Mouse (Mus musculus) cerebellum, postnatal 36 days (tissue): ENCODE data around the gene Il17c.

Experiments
- DNase-seq, 2 experiments: peaks; one replicate each; pipeline ENCODE4 v3.0.0; 2021 to 2022; ENCODE audit warnings: mixed read lengths in 2 of 2

Gene Il17c

DNA sequence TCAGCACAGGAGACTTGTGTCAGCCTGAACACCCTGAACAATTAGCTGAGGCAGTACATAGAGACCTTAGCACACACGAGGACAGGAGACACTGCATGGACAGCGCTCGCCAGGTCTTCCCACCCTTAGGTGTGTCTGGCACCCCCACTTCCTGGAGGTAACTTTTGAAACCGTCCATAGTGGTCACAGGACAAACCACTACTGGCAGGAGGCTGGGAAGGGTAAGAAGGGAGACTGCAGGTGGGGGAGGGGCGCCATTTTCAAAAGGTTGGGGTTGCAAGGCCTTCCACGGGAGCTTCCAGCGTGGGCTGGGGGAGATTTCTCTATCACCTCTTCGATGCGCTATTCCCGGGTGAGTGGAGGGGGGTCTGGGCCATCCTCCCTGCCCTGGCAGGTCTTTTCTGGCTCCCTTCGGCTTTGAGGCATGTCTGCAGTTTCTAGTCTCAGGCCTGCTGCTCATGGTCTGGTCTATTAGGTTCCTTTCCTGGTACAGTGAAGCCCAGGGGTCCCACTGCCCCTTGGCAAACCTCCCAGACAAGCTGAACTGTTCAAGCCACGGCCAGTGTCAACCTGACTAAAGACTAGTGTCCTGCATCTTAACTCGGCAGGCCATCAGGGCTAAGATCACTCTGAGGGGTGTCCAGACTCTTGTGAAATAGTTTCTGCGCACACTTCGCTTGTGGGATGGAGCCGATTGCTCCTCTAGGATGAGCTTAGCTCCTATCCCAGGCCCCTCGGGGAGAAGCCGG is 10.0 kb downstream of the Il17c start:
- no peak for DNase-seq

DNA sequence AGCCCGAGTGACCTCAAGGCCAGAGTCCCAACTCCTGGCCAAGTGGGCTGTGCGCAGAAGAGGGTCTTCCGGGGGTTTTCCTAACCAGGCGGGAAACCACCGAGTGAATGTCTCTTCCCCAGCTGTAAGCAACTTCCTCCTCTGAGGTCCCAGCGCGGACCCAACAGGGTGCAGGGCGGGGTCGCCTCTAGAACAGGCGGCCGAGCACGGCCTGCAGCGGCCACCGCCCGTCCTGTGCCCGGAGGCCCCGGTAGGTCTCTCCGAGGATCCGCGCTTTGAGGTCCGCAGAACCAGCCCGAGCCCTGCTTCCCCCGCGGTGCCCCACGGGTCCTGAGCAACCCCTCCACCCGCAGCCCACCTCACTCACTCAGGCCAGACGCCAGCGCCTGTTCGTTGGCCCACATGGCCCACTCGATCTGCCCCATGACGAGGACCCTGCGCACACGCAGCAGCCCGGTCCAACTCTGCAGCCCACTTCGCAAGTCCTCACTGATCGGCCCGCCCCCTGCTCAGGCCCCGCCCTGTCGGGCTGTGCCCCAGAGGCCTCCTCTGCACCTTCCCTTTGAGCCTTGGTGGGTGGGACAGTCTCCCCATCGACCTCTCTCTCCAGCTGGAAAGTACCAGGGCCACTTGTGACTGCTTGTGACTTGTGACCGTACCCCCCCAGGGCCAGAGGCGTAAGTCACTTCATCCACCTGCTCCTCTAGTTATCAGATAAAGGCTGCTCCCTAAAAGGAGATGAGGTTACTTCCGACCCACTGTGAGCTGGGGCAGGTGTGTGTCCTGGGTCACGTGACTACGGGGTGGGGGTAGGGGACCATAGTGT is 10.8 kb downstream of the Il17c start, which contains the start of gene Cyba:
TSS of gene Cyba (minus strand) at position 488 of the 826 bp plus-strand sequence.
- no peak for DNase-seq

DNA sequence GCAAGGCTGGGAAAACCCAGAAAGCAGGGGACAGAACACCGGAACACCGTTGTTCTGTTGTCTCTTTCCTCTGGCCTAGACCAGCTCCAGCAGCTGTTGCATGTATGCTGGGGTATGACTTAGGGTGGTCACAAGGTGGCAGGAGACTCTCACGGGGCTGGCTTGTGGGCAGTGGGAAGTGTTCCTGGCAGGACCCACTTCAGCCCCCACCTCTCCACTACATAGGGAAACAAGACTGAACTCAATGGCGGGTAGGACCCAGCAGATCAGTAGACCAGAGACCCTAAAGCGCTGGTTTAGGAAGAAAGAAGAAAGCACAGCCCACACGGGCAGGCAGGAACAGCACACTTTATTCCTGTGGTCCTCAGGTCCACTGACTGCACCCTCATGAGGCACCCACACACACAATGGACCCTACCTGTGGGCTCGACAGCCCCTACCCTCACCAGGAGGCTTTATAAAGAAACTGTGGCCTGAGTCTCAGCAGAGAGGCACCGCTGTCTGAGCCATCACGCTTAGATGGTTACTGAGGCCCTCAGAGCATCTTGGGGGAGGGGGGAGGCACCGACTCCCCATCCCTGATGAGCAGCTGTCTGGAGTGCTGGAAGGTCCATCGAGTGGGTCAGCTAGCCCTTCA is 11.6 kb downstream of the Il17c start:
- DNase-seq: no peak

DNA sequence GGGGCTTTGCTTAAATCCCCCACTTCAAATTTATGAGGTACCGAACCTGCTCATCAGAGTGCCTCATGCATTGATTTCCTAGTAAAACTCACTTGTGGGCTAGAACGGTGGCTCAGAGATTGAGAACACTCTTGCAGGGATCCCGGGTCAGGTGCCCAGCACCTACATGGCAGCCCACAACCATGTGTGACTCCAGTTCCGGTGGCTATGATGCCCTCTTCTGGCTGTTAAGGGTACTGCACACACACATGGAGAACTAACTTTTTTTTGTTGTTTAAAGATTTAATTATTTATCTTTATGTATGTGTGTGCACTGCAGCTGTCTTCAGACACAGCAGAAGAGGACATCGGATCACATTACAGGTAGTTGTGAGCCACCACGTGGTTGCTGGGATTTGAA is 13.6 kb downstream of the Il17c start:
- DNase-seq: no peak

DNA sequence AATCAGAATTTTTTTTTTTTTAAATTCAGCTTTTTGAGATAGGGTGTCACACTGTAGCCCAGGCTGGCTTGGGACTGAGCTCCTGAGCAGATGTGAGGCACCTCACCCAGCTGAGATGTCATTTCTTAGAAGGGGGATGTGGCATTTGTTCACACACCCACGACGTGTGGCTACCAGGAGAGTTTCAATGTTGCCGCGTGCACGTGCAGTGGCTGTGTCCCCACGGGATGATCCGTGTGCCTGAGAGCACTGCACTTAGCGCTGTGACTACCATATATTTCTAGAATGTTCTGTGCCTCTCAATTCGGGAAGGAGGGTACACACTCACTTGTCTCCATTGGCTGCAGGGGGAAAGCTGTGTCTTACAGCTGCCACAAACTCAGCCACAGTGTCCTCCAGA is 14.3 kb downstream of the Il17c start:
- no peak for DNase-seq

DNA sequence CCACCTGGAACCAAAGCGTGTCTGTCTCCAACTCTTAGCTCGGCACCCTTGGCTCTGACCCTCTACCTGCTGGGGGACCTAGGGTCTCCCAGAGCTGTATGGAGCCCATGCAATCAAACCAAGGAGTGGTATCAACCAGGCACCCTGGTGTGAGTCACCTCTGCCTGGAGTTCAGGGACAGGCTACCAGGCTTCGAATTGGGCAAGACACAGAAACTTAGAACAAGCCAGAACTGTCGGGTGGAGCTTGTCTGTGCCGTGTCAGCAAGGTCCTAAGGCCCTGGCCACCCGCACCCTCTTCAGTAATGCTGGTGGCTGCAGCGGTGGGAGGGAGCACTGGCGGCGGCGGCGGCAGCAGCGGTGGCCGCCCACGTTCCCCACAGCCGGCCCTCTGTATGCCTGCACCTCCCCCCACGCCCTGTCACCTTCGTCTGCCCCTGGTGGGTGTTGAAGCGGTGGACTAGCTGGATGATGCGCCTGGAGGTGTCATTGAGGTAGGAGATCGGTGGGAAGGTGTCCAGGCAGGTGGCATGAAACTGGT is 14.8 kb downstream of the Il17c start:
- DNase-seq: no peak

DNA sequence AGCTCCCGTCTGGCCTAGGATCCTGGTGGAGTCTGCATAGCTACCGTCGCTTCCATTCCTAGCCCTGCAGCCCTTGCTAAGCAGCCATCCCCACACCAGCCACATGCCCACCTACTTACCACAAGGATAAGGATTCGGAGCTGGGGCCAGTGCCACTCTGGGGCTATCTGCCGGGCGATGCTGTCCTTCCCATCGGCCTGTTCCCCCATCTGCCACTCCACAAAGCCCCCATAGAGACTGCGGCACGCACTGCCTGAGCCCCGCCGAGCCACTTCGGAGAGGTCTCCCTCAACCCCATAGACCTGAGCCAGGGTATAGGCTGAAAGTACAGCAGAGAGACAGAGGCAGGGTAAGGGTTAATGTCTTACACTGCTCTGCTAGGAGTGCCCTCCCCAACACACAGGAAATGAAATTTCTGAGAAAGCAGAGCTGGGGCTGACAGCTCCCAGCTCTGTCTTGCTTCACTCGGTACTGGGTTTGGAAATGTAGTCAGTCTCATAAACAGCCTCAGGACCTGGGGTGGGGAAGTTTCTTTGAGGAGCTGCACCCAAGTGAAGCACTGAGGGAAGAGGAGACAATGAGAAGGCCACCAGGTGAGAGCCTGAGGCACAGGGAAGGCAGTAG is 16.0 kb downstream of the Il17c start:
- no peak for DNase-seq

DNA sequence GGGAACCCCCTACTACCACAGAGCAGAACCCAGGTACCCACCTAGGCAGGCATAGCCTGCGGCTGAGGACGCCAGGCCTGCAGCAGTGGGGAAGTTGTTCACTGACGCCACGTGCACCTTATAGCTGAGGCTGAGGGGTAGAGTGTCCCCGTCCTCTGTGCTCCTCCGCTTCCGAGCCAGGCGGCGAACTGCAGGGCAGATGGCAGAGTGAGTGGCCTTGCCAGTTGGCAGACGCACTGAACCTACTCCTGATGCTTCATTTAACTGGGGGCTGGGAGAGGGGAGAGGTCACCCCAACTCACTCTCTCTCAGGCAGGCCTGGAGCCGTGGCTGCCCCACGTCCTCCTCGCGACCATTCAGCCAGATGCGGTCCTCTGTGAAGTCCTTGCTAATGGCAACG is 17.5 kb downstream of the Il17c start:
- DNase-seq: peak; percentile 68 to 74

DNA sequence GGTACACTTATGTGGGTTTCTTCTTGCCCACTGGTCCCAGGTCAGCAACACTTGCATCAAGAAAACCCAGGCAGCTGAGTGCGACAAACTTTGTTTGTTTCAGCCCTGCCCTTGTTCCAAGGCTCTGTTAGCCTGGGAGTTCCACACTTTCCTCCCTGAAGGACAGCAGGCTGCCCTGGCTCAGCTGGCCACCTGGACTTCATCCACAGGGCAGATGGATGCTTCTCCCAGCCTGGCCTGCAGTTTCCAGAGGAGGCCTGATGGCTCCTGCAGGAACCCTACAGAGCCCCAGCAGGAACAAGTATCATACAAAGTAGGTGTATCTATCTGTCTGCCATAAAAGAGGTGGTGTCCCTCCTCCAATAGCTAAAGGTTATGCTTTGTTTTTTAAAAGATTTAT is 19.5 kb downstream of the Il17c start:
- no peak for DNase-seq

DNA sequence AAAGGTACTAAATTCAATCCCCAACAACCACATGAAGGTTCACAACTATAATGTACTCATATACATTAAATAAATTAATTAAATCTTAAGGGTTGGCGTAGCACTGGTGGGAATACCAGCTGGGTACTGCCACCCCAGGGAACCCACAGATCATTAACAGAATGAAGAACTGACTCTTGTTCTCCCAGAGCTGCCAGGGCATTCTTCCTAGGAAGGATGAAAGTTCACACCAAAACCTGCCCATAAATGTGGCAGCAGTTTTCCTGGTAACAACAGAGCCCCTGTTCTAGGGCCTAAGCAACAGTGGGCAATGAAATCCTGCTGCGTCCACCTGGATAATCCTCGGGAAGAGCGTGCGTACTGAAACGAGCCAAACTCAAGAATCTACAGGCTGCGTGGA is 20.5 kb downstream of the Il17c start:
- no peak for DNase-seq

DNA sequence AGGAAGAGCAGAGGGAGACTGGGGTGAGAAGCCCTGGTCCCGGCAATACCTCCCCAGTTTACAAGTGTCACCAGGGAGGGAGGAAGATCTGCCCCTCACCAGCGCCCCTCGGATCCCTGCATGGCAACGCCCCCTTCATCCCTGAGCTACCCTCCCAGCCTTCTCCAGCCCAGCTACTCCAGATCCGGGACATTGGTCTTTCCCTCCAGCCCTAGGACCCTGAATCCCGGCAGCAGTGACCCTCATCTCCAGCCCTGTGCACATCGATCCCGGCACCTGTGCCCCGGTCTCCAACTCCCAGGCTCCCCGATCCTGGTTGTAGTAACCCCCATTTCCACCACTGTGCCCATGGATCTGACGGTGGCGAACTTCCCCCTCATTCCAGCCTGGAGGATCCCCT is 21.0 kb downstream of the Il17c start:
- peak in 1 of 2 experiments; percentile 20 for DNase-seq

DNA sequence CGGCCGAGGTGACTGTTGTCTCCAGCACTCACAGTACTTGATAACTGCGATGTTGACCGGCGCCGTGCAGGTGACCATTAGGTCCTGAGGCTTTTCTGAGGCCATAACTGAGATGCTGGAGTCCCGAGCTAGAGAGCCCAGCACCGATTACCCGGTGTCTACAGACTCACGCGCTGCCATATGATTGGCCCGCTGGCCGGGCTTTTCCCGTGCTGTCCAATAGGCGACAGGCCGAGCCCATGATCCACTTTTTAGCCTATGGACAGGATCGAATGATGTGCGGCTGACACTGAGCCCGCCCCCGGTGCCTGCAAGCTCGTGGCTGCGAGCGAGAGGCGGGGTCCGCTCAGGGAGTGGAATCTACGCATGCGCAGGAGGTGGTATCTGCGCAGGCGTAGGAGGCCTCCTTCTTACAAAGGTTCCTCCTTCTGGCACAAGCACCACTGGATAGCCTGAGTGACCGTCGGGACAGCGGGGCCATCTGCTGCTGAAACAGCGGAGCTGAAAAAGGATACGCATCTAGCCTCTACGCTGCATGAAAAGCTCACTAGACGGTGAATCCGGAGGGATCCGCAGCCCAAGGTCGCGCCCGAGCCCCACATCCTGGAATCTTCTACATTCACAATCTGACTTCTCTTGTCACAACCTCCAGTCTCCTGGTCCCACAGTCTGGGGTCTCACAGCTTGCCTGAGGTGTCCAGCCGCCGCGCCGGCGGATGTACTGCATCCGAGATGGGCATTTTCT is 21.6 kb downstream of the Il17c start, which contains the start of gene Mvd:
TSS of gene Mvd (minus strand) at position 161 of the 745 bp plus-strand sequence.
- DNase-seq: peak; percentile 98 to 100

DNA sequence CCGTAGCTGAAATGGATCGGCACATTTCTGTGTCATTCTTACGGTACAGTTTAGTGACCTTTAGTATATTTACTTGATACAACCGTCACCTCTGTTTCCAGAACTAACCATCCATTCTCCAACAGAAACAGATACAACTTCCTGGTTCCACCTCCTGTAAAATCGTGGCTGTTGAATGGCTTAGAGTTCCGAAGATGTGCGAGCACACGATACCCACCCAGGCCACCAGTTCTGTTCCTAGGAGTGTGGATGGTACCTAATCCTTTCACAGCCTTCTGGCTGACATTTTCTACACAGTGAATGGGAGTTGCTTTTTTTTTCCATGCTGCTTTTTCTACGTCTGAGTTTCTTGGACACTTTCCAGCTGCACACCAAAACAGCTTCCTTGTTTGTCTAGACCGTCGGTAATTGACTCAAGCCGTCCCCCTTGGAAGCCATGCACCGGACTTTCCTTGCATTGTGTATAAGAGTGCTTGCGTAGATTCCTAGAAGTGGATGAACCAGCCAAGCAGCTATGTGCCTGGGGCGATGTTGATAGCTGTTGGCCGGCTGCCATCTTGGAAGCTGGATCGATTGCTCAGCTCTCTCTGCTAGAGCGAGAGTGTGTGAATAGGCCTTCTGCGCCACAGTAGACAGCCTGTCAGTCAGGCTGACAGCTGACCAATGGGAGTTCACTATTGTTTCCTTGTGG is 22.4 kb downstream of the Il17c start:
- DNase-seq: peak; percentile 66 to 71

DNA sequence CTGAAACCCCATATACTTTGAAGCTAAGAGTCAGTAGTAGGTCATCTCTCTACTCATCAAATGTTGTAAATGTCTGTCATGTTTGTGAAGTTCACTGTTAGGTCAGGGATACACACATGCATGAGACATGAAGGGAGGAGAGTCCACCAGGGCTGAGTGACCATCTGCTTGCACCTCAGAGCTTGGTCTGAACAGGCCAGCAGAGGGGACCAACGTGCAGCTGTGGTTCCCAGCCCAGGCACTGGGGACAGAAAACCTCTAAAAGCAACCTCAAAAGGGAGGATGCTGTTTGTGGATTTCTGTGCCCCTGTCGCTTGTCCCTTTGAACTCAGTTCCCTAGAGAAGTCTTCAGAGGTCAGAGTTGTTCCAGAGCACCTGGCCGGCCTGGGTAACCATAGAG is 23.4 kb downstream of the Il17c start:
- no peak for DNase-seq

DNA sequence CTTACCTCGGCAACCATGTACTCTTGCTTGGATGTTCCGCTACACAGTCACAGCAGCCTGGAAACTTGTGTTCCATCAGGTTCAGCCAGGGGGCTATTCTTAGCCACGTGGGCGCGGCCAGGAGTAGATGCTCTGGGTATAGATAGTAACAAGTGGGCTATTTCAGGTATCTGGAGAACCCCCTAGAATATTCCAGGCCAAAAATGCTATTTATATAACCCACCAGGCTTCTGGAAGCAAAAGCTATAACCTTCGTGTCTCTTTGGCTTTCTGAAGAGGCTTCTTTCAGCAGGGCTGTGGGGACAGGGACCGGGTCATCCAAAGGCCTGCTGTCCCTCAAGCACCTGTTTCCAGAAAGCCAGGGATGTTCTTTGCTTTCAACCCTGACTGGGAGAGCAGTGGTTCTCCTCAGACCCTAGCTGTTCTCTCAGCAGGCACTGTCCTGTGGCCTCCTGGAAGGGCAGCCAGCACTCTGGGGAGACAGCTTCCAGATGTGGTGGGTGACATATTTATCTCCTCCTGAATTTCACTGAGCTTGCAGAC is 29.4 kb downstream of the Il17c start:
- DNase-seq: no peak

DNA sequence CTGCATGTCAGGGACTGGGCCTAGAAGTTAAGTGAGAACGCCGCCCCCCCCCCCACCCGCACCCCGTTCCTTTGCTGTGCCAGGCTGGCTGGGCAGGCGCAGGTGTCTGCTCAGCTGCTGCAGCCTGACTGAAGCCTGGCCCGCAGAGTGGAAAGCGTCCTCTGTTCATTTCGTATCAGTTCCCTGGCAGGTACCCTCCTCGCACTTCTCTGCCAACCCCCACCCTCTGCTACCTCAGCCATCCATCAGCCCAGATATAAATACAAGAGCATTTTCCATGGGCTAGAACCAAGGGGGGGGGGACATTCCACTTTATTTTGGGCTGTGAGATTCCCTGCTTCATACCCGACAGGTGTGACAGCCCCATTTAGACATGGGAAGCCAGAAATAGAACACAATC is 30.3 kb downstream of the Il17c start:
- DNase-seq: no peak

DNA sequence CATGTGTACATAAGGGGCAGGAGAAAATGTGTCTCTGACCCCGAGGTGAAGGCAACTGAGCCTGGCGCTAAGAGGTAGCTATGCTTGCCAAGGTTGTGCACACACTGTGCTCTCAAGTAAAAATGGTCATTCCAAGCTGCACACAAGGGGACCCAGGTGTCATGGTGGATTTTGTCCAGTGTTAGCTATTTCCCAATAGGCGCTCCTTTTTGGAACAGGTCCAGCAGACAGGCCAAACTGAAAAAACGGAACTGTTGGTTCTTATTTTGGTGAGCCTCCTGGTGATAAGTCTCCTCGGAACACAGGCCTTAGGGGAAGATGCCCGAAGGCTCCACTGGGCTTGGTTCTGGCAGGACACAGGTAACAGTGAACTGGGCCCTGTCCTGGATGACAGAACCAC is 32.6 kb downstream of the Il17c start:
- DNase-seq: no peak

DNA sequence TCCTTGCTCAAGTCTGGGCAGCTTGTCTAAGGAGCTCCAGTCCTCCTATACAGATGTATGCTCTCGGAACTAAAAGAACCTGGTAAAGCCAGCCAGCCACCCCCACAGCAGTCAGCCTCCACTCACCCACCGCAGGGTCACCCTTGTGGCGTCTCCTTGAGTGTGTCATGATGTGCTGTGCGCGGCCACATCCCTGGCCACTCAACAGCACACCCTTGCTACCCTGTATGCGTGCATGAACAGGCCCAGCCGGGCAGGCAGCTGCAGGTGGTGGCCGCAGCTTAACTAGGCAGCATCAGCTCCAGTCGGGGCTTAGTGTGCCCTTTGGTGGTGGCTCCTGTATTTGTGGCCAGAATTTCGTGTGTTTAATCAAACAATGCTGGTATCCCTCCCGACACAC is 35.4 kb downstream of the Il17c start:
- no peak for DNase-seq

DNA sequence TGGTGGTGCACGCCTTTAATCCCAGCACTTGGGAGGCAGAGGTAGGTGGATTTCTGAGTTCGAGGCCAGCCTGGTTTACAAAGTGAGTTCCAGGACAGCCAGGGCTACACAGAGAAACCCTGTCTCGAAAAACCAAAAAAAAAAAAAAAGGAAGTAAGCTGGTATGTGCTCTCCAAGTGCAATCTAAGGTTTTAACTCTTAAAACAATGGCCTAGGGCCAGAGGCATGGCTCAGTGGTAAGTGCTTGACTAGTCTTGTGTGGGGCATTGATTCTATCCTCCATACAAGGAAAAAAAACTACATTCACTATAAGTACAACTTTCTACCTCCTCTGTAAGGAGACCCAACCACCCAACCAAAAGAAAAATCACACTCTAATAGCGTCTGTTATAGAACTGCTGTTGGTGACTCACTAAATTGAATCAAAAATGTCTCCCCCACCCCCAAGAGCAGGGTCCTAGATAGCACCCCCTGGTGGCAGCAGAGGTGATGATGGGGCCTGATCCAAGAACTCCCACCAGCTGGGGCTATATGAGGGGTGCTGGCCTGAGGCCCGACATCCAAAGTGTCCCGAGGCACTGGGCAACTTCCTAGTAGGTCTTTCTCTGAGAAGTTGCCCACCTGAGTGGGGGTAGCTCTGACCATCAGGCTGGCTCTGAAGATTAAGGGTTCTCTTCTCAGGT is 37.5 kb downstream of the Il17c start:
- no peak for DNase-seq

DNA sequence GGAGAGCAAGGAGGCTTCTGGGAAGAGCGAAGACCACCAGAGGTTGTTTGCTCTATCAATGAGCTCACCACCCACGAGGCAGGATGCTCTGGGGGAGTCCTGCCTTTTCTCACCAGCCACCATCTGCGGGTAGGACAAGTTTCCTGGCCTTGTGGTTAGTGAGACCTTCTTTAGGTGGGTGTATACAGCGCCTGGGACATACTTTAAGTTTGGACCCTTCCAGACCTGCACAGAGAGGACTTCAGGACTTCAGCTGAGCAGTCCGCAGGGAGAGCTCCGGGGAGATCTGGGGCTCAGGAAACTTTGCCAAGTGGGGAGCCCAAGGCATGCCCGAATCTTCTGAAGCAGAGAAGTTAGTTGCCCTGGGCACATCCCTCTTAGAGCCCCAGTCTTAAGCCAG is 38.2 kb downstream of the Il17c start:
- DNase-seq: no peak
